9 mouse cellular contexts compared by ENCODE assay signal in the genomic region with DNA sequence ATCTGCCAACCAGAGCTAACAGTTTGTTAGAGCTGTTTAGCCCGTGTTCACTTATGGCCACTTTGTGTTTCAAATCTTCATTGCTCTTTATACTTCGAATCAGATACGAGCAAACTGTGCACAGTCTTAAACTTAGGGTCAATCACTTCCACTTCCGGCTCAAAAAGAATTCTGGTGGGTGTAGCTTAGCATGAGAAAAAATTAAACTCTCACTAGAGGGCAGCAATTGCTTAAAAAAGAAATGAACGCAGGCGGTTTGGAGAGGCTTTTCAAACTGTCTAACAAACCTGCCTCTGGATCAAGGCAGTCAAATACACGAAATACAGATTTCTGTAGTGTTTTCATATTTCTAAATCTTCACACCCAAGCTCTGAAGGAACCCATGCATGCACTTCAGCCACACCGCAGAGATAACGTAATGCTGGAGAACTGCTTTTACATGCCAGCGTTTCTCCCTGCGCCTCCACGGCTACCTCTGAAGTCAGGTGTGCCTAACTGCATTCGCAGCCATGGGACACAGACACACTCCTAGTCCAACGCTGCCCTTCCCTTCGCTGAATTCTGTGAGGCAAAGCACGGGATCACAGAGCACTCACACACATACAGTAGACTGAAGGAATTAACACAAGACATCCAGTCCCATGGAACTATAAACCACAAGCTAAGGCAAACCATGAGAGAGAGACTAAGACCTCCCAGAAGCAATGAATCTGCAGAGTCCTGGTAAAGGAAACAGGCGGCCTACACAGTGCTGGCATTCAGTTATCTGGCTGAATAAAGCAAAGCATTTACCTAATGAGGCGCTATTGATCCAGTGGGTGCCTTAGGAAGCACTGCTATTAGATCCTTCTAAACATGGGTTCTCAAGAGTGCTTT. TPM values are rescaled to one million over a fixed set of nuclear protein-coding genes. Genes with fewer than 3 reads are reported as not detected.
DNase-seq lines count a peak whose midpoint lies in the region; ATAC-seq and TF ChIP-seq lines count a peak whose summit lies in the region.
"Had no signal": no experiment of that assay in that cellular context is flagged by ENCODE, and none has a peak within 500 bp of the region (broad histone marks: within the 10 kb centered on the region; RNA-seq: fewer than 3 reads in every experiment).

No protein-coding gene starts in this region.

- no peaks in the 10 kb centered on the region for H3K27me3 ChIP-seq in liver, adult 2 months (ENCODE audit: control insufficient read depth, insufficient read depth, low read length)
- H3K27me3 ChIP-seq in forebrain, embryonic 16.5 days (replicated peaks; ENCODE audit: control insufficient read depth, insufficient read depth, low read length), result no peaks in the 10 kb centered on the region
- H3K27me3 ChIP-seq: heart, embryonic 13.5 days had no signal

- H3K9me3 ChIP-seq in forebrain, embryonic 16.5 days (ENCODE audit: control insufficient read depth, low read length), result no peaks in the 10 kb centered on the region
- H3K9me3 ChIP-seq: heart, embryonic 13.5 days had no signal

- TF ChIP-seq POLR2A in liver, adult 2 months (IDR thresholded peaks at IDR 0.05; ENCODE audit: extremely low read depth, insufficient read depth, low read length), result no peak

- no peak overlapping the region for H3K9ac ChIP-seq in liver, adult 2 months (ENCODE audit: low read depth, low read length)
- H3K9ac ChIP-seq in forebrain, embryonic 16.5 days (replicated peaks; ENCODE audit: low read depth, low read length), result no peak overlapping the region
- H3K9ac ChIP-seq: heart, embryonic 13.5 days had no signal

- H3K79me2 ChIP-seq in liver, adult 2 months (ENCODE audit: control insufficient read depth, insufficient read depth, low read length), result no peaks in the 10 kb centered on the region

- no peaks in the 10 kb centered on the region for H3K4me1 ChIP-seq in liver, adult 2 months (ENCODE audit: control insufficient read depth, insufficient read depth, low read length)
- H3K4me1 ChIP-seq in forebrain, embryonic 16.5 days (replicated peaks; ENCODE audit: control insufficient read depth, insufficient read depth, low read length), result no peaks in the 10 kb centered on the region

- H3K4me3 ChIP-seq in liver, adult 2 months (ENCODE audit: insufficient read depth, low read depth, low read length), result no peak overlapping the region
- H3K4me3 ChIP-seq in forebrain, embryonic 16.5 days (replicated peaks; ENCODE audit: low read length), result no peak overlapping the region
- H3K4me3 ChIP-seq: heart, embryonic 13.5 days had no signal

- peak; percentile 62 for DNase-seq in liver, adult 2 months (ENCODE audit: extremely low read depth, low read depth, low spot score)
- DNase-seq in liver, result no peak
- DNase-seq in ZHBTc4 (ENCODE audit: low read depth, low spot score), result peak; percentile 75
- DNase-seq in kidney, adult 18-20 months, result peak; percentile 15
- DNase-seq in telencephalon, adult 2 months (ENCODE audit: low read depth, low spot score), result peak; percentile 43
- DNase-seq in adrenal gland, postnatal 25 days, result no peak

- whole genome bisulfite sequencing in liver, adult 2 months, result 41% methylated on average over 18 of the region's 18 CpGs
- WGBS in forebrain, embryonic 16.5 days, result 50% methylated on average over 18 of the region's 18 CpGs

- H3K4me2 ChIP-seq in forebrain, embryonic 16.5 days (ENCODE audit: low read length), result no peak overlapping the region
- H3K4me2 ChIP-seq: heart, embryonic 13.5 days had no signal

- no peak for TF ChIP-seq CTCF in liver, adult 2 months (IDR thresholded peaks at IDR 0.05; ENCODE audit: low read depth, low read length)

- no peak overlapping the region for H3K27ac ChIP-seq in liver, adult 2 months (replicated peaks; ENCODE audit: insufficient read depth, low read depth, low read length)
- no peak overlapping the region for H3K27ac ChIP-seq in forebrain, embryonic 16.5 days (ENCODE audit: low read length)
- H3K27ac ChIP-seq: heart, embryonic 13.5 days had no signal

- H3K36me3 ChIP-seq in liver, adult 2 months (ENCODE audit: control insufficient read depth, insufficient read depth, low read length), result no peaks in the 10 kb centered on the region
- H3K36me3 ChIP-seq in forebrain, embryonic 16.5 days (ENCODE audit: control insufficient read depth, insufficient read depth), result no peaks in the 10 kb centered on the region

- peak; percentile 82 for ATAC-seq in forebrain, embryonic 16.5 days
- peak; percentile 92 for ATAC-seq in megakaryocyte, adult 5-6 weeks (ENCODE audit: poor library complexity, severe bottlenecking)

RNA-seq across cellular contexts. Expression of gene Akap7, which starts 39.0 kb away (rescaled TPM):
- 9.5 and 11.8 TPM in 2 replicates for total RNA-seq in liver, adult 2 months (2014; rRNA removed)
- polyA plus RNA-seq in liver, adult 2 months (2012; rRNA removed), result 1.8 and 2.1 TPM in 2 replicates
- 33.3 and 37.1 TPM in 2 replicates for polyA plus RNA-seq in forebrain, embryonic 16.5 days (2015; fragmentation: Nextera tagmentation; extraction: Ambion mirVana)
- 15.5 and 20.1 TPM in 2 replicates for total RNA-seq in megakaryocyte, adult 5-6 weeks (2015)
- total RNA-seq in megakaryocyte, adult 5-6 weeks (2017), result 18.5 and 18.8 TPM in 2 replicates
- total RNA-seq in adrenal gland, postnatal 25 days (2021), result 63.4 and 86.2 TPM in 2 replicates

Comparison
In these comparisons a context has a peak if more than half of its experiments do, and no peak if none do; other contexts are left out.
1. DNase-seq: peak in liver, adult 2 months (single experiment), ZHBTc4 (single experiment), kidney, adult 18-20 months (single experiment) and telencephalon, adult 2 months (single experiment); none in liver (single experiment) and adrenal gland, postnatal 25 days (single experiment).